Mouse (Mus musculus): Measurements from ENCODE around the gene Rbbp5.

- no peak for TF ChIP-seq POLR2A (IDR thresholded peaks at IDR 0.05; ENCODE audit: extremely low read depth, insufficient read depth, low read length)
- TF ChIP-seq CTCF (IDR thresholded peaks at IDR 0.05; ENCODE audit: extremely low read depth, insufficient read depth, low read length) = no peak
Measured at GRCm38 (mm10) chr1:132520764-132521163, 43.6 kb downstream of the Rbbp5 start.
